Mouse (Mus musculus) hindlimb bud, embryonic 11.5 days (tissue): ENCODE measurements at regions not wholly inside any gene's neighbourhood (a gene's known extent, or its start where the extent isn't known, plus 50 kb on each side); places are given as distances from the start of the nearest gene placed in this dataset.

Source experiments
- DNase-seq: peaks from one replicate; pipeline ENCODE4 v3.0.0-alpha.2; 2012; ENCODE audit warnings: low read depth, low spot score; ENCODE audit errors: extremely low spot score

DNA sequence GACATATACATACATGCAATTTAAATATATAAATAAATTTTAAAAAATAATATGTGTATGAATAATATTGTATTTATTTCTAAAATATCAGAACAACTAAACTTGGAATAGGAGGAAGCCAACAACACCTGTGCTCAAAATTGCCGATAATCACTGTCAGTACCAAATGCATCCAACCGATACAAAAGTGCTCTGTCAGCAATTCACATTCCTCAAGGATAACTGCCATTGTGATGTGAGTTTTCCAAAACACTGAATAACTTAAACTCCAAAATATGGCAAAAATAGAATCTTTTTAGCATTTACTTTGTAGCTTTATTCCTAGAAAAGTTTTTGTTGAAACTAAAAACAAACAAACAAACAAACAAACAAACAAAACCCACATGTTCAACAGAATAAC is 279.4 kb downstream of the Actr3 start:
- DNase-seq = no peak

GRCm38 (mm10) chr1:125149817-125150216 is 285.7 kb downstream of the Actr3 start:
- no peak for DNase-seq

DNA sequence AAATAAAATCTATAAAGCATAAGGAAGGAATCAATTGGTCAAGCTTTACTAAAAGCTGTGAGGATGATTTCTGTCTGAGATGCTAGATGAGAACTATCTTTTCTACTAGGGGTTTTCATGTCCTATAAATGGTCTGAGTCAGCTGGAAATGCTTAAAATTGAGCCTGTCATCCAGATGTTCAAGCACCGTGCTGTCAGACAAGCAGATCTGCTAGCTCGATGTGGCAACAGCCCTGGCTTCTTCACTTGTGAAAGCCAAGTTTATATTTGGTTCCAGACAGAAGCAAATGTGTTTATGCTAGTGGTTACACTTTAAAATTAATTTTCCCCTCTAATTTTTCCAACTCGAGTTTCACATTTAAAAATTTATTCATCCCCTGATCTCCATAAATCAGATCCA is 311.7 kb downstream of the Actr3 start:
- peak; percentile 30 for DNase-seq

DNA sequence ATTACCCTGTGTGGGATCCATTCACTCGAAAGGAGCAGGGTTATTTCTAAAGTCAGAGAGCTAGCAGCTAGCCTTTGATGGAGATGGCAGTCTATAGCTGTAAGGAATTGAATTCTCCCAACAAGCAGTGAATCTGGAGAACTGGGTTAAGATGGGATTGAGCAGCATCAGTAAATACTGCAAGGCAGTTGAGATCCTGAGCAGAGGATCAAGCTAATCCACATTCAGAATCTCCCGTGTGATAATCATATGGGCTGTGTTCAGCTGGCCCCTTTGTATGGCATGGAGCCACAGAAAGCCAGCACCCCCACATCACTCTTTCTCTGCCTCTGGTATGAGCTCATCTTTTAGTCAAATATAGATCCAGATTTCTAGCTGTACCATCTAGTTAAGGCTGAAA is 334.9 kb downstream of the Actr3 start:
- DNase-seq = no peak

DNA sequence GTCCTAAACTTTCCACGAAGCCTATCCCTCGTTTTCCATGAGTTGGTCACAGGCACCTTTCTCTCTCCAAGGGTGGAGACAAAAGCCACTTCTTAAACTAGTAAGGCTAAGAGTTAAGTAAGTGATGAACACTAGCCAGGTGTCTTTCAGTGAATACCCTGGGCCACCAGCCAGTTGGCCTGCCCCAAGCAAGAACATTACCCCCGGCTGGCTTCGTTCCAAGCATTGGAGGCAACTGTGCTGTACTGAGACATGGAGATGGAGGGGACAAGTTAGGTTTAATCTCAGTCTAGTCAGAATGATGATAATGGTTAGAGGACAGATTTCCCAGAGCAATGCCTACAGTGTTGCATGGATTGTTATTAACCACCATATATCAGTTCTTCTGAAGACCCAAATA is 350.6 kb downstream of the Actr3 start:
- no peak for DNase-seq

- no peak for DNase-seq
Observed at GRCm38 (mm10) chr1:125039572-125040326, 395.8 kb downstream of the Actr3 start.

DNA sequence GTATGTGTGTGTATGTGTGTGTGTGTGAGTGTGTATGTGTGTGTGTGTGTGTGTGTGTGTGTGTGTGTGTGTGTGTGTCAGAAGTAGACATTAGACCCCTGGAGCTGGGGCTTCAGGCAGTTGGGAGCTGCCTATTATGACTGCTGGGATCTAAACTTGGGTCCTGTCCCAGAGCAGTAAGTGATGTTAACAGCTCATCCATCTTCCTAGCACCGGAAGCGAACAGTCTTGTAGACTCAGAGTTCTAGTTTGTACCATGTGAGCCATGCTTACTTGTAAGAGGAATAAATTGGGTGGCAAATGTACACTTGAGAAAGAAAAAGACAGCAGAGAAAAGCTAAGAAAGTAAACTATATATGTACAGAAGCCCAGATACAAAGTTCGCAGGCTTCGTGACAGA is 422.2 kb downstream of the Actr3 start:
- DNase-seq = no peak

- no peak for DNase-seq
Observed at GRCm38 (mm10) chr1:125011893-125012292, 423.6 kb downstream of the Actr3 start.

- DNase-seq = no peak
Observed at GRCm38 (mm10) chr1:124997577-124997976, 437.9 kb downstream of the Actr3 start.

DNA sequence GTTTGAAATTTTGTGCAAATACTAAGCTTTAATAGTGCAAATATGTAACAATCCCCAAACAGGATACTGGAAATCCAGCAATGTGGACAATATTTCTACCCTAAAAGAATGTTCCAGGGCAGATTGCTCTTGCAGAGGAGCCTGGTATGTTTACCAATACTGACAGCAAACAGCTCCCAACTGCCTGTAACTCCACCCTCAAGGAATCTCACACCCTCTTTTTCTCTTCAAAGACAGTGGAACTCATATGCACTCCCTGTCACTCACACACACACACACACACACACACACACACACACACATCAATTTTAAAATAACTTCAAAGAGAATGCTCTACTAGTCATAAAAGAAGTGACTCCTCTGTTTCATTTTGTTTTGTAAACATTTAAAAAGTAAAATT is 484.7 kb downstream of the Actr3 start:
- DNase-seq = no peak

GRCm38 (mm10) chr1:124904373-124904772 is 531.2 kb downstream of the Actr3 start:
- no peak for DNase-seq

DNA sequence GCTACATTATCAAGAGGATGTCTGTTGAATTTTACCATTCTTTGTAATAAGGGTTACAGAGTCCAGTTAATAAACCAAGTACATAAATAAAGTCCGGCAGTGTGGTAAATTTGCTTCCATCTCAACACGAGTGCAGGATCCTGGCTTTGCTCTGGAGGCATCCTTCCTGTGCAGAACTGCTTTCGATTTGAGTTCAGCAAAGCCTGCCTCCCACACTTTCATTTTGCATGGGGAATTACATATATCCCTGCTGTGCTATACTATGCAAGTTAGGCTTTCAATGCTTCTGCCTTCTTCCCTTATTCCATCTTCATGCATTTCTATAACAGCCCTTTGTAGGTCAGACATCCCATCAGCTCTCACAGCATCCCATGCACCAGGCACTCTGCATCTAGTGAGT is 564.4 kb downstream of the Actr3 start:
- DNase-seq = no peak

DNA sequence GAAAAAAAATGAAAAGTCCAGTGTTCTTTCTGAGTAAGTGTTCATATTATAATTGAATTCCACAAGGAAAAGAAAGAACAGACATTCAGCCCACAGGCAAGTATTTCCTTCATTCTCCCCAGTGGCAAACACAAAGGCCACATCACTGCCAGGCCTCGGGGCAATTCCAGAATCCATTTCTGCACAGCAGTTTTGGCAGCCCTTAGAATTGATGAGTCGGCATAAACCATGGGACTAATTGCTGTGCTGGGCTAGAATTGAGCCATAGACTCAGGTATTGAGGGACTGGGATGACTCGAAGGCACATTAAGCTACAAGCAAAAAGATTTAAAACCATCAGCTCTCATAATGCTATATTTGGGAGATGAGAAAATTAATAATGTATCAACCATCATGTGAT is 569.3 kb downstream of the Actr3 start:
- no peak for DNase-seq

- peak; percentile 42 for DNase-seq
Observed at GRCm38 (mm10) chr1:124845681-124846080, 589.8 kb downstream of the Actr3 start.

GRCm38 (mm10) chr1:124825717-124826116 is 609.8 kb downstream of the Actr3 start:
- no peak for DNase-seq

- DNase-seq = no peak
Observed at GRCm38 (mm10) chr1:124793026-124793425, 642.5 kb downstream of the Actr3 start.

DNA sequence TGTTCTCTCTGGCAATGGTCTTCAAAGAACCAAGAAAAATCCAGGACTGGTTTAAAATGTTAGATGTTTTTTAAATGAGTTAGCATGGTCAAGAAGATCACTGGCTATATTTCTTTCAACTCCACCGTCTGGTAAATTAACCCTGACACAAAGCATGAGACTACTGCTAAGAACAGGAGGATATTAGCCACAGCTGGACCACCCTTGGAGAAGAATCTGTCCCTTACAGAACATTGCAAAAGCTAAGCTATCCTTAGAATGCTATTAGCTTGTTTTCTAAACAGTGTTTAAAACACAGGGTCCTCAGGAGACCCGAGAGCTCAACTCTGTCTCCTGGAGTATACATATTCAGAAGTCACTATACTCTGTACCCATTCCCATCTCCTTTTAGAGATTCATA is 644.9 kb downstream of the Actr3 start:
- DNase-seq = no peak

- no peak for DNase-seq
Observed at GRCm38 (mm10) chr1:124790130-124790529, 645.4 kb downstream of the Actr3 start.

DNA sequence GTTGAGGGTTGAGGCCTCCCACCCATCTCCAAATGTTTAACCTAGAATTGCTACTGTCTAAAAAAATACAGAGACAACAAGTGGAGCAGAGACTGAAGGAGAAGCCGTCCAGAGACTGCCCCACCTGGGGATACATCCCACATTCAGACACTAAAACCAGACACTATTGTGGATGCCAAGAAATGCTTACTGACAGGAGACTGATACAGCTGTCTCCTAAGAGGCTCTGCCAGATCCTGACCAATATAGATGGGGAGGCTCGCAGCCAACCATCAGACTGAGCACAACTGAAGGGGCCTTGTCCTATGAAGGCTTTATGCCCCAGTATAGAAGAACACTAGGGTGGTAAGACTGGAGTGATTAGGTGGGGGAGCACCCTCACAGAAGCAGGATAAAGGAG is 652.5 kb downstream of the Actr3 start:
- no peak for DNase-seq

GRCm38 (mm10) chr1:124777685-124778084 is 657.8 kb downstream of the Actr3 start:
- DNase-seq = no peak

DNA sequence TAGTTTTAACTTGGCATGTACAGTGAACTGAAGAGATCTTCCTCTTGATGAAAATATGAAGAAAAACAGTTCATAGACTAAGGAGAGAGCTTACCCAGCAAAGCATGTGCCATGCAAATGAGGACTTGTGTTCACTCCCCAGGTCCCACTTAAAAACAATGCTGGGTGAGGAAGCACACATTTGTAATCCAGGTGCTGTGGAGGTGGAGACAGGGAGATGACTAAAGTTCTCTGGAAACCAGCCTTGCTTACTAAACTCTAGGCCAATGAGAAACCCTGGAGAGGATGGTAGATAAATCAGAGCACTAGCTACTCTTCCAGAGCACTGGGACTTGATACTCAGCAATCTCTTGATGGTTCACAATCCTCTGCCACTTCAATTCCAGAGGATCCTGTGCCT is 678.8 kb downstream of the Actr3 start:
- no peak for DNase-seq

- no peak for DNase-seq
Observed at GRCm38 (mm10) chr1:124739777-124740176, 694.4 kb upstream of the Dpp10 start.

DNA sequence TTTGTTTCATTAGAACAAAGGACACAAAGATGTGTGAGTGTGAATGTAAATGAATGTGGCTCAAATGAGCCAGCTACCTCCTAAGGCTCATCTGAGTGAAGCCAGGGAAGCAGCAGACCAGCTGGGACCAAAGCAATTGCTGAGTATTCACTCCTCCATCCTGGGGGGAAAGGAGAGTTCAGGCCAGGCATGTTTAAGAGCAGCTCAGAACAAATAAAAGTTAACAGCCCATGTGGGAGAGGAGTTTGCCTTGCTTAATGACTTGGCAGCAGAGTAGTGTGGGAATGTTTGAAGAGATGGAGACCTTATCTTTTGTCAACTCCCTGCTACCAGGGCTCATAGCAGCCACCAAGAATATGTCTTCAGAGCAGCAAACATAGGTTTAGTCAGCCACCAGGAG is 685.0 kb upstream of the Dpp10 start:
- no peak for DNase-seq
